28 mouse cellular contexts compared by ENCODE assay signal in genomic region chr15:3620368-3620767, GRCm38 (mm10).
"Had no signal": no experiment of that assay in that cellular context is flagged by ENCODE, and none has a peak within 500 bp of the region (broad histone marks: within the 10 kb centered on the region; RNA-seq: fewer than 3 reads in every experiment).

No protein-coding gene starts in this region.

- H3K36me3 ChIP-seq: heart, embryonic 13.5 days; heart, embryonic 15.5 days; hindbrain, embryonic 13.5 days; hindbrain, embryonic 15.5 days; kidney, embryonic 15.5 days; limb, embryonic 13.5 days; limb, embryonic 15.5 days had no signal

- H3K4me3 ChIP-seq: gastrocnemius, adult 2 months; heart, adult 2 months; heart, embryonic 13.5 days; heart, embryonic 15.5 days; hindbrain, embryonic 13.5 days; hindbrain, embryonic 15.5 days; kidney, embryonic 15.5 days; limb, embryonic 13.5 days; limb, embryonic 15.5 days had no signal

- H3K9ac ChIP-seq: heart, embryonic 13.5 days; heart, embryonic 15.5 days; hindbrain, embryonic 13.5 days; hindbrain, embryonic 15.5 days; kidney, embryonic 15.5 days; limb, embryonic 13.5 days; limb, embryonic 15.5 days; liver, embryonic 14.5 days had no signal

- H3K4me1 ChIP-seq: heart, embryonic 13.5 days; heart, embryonic 15.5 days; hindbrain, embryonic 13.5 days; hindbrain, embryonic 15.5 days; kidney, embryonic 15.5 days; limb, embryonic 13.5 days; limb, embryonic 15.5 days had no signal

- H3K27me3 ChIP-seq: heart, embryonic 13.5 days; heart, embryonic 15.5 days; hindbrain, embryonic 13.5 days; hindbrain, embryonic 15.5 days; kidney, embryonic 15.5 days; limb, embryonic 13.5 days; limb, embryonic 15.5 days had no signal

- ATAC-seq: hindbrain, postnatal 0 days; intestine, embryonic 16.5 days had no signal

- H3K9me3 ChIP-seq: heart, embryonic 13.5 days; heart, embryonic 15.5 days; hindbrain, embryonic 13.5 days; hindbrain, embryonic 15.5 days; kidney, embryonic 15.5 days; limb, embryonic 13.5 days; limb, embryonic 15.5 days had no signal

- DNase-seq: gastrocnemius, adult 2 months; gastrocnemius, postnatal 10 days; gastrocnemius, postnatal 25 days; heart, adult 11 months; heart, adult 2 months; heart, postnatal 14 days; heart, postnatal 36 days; kidney, adult 11 months; kidney, adult 2 months; kidney, adult 9 months; kidney, postnatal 14 days; kidney, postnatal 36 days; layer of hippocampus, adult 9-11 months; layer of hippocampus, postnatal 36 days; left cerebral cortex, postnatal 4 days had no signal

- H3K4me2 ChIP-seq: heart, embryonic 11.5 days; heart, embryonic 13.5 days; heart, embryonic 15.5 days; hindbrain, embryonic 13.5 days; hindbrain, embryonic 15.5 days; kidney, embryonic 15.5 days; limb, embryonic 13.5 days; limb, embryonic 15.5 days; liver, embryonic 11.5 days had no signal

- H3K27ac ChIP-seq: gastrocnemius, adult 2 months; heart, adult 2 months; heart, embryonic 13.5 days; heart, embryonic 15.5 days; hindbrain, embryonic 13.5 days; hindbrain, embryonic 15.5 days; hindbrain, postnatal 0 days; kidney, embryonic 15.5 days; kidney, postnatal 0 days; limb, embryonic 13.5 days; limb, embryonic 15.5 days; liver, embryonic 14.5 days had no signal
